Comparison of ENCODE assay signal across 24 mouse cellular contexts in the genomic region with DNA sequence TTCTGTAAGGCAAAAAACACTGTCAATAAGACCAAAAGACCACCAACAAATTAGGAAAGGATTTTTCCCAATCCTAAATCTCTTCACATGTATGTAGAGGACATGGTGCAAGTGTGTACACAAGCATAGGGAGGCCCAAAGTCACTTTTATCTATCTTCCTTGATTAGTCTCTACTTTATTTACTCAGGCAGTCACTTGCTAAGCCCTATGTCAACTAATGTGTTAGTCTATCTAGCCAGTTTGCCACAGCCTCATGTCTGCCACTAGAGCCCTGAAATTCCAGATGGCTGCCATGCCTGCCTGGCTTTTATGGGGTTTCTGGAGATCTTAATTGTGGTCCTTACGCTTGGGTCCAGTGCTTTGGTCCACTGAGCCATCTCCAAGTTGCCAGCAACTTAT.
"Had no signal": no experiment of that assay in that cellular context is flagged by ENCODE, and none has a peak within 500 bp of the region (broad histone marks: within the 10 kb centered on the region; RNA-seq: fewer than 3 reads in every experiment).

No protein-coding gene starts in this region.

- H3K4me2 ChIP-seq: limb, embryonic 12.5 days; limb, embryonic 15.5 days; liver, embryonic 11.5 days; lung, embryonic 14.5 days; midbrain, embryonic 13.5 days; neural tube, embryonic 13.5 days had no signal

- H3K9ac ChIP-seq: limb, embryonic 12.5 days; limb, embryonic 15.5 days; liver, embryonic 14.5 days; liver, postnatal 0 days; lung, embryonic 14.5 days; midbrain, embryonic 13.5 days; neural tube, embryonic 13.5 days had no signal

- H3K4me3 ChIP-seq: layer of hippocampus, adult 2 months; limb, embryonic 12.5 days; limb, embryonic 15.5 days; megakaryocyte, embryonic 14.5 days; midbrain, embryonic 10.5 days; midbrain, embryonic 13.5 days; myocyte; neural tube, embryonic 13.5 days had no signal

- ATAC-seq: liver, postnatal 0 days; lung, postnatal 0 days; midbrain, embryonic 13.5 days; midbrain, embryonic 16.5 days had no signal

- DNase-seq: kidney, adult 11 months; kidney, postnatal 14 days; layer of hippocampus, adult 9-11 months; liver, postnatal 0 days; lung, embryonic 14.5 days; lung, postnatal 36 days; retina, postnatal 1 day; right cerebral cortex, postnatal 25 days; spleen, adult 18-20 months; thymus, adult 2 months; thymus, postnatal 14 days; thymus, postnatal 4 days had no signal

- H3K27me3 ChIP-seq: limb, embryonic 12.5 days; limb, embryonic 15.5 days; megakaryocyte, embryonic 14.5 days; midbrain, embryonic 13.5 days; neural tube, embryonic 13.5 days had no signal

- H3K4me1 ChIP-seq: megakaryocyte, embryonic 14.5 days had no signal

- H3K36me3 ChIP-seq: limb, embryonic 12.5 days; limb, embryonic 15.5 days; midbrain, embryonic 10.5 days; midbrain, embryonic 13.5 days; neural tube, embryonic 13.5 days had no signal

- H3K9me3 ChIP-seq: limb, embryonic 12.5 days; limb, embryonic 15.5 days; midbrain, embryonic 10.5 days; midbrain, embryonic 13.5 days; neural tube, embryonic 13.5 days had no signal

- H3K27ac ChIP-seq: layer of hippocampus, adult 2 months; limb, embryonic 12.5 days; limb, embryonic 15.5 days; liver, embryonic 14.5 days; midbrain, embryonic 10.5 days; midbrain, embryonic 13.5 days; neural tube, embryonic 13.5 days had no signal
